Mouse (Mus musculus): ENCODE results near the gene Olfr281.

DNA sequence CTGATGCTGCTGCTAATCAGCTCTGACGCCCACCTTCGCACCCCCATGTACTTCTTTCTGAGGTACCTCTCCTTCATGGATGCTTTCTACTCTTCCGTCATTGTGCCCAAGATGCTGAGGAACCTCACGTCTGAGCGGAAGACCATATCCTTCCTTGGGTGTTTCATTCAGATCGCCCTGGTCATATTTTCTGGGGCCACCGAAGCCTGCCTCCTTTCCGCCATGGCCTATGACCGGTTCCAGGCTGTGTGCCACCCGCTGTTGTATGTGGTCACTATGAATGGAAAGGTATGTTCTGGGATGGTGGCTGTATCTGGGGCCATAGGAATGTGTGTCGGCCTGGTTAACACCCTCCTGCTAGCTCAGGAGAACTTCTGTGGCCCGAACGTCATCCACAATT lies 19.2 kb downstream of the Olfr281 start:
- TF ChIP-seq CTCF (IDR thresholded peaks at IDR 0.05; ENCODE audit: low read depth) (no peak), EP300 (optimal IDR thresholded peaks at IDR 0.05) (no peak)

Data from stomach, postnatal 0 days (tissue).